Mouse (Mus musculus): ENCODE measurements around the gene Ksr1. TPM values are rescaled to one million over a fixed set of nuclear protein-coding genes. Genes with fewer than 3 reads are reported as not detected.

Gene Ksr1
- polyA plus RNA-seq, 1 experiment from 2014 or later = 3.9 TPM

DNA sequence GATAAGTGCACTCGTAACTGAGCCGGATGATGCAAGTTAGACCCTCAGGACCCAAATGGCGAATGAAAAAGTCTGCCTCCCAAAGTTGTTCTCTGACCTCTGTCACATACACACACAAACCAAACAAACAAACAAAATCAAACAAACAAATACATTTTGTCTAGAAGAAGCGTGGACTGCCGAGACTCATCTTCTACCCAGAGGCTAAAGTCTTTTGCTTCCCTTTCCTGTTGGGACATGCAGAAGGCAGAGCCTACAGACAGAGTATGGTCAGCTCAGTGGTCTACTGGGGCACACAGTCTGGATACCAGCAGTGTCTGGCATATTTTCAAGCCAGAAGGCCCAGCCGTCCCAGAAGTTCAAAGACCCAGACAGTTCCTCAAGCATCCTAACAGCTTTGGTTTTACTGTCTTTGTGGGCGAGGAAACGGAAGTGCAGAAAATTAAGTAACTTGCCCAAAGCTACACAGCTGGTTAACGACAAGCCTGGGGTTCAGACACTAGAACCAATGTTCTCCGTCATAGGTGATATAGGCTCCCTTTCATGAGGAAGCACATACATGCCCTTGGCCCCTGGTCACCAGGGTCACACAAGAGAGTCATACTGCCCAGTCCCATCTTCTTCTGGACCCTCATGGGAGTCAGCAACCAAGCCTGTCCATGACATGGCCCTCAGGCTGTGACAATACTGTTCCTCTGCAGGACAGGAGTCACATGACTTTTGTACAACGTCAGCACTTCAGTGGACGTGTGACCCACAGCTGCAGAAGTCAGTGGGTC is 163.5 kb downstream of the Ksr1 start:
- H3K4me2 ChIP-seq (replicated peaks) = no peak overlapping the region
- no peaks in the 10 kb centered on the region for H3K4me1 ChIP-seq
- ATAC-seq (ENCODE audit: insufficient number of reproducible peaks, insufficient read depth, low FRiP score, low TSS enrichment) = no peak
- no peak overlapping the region for H3K4me3 ChIP-seq
- H3K27me3 ChIP-seq = no peaks in the 10 kb centered on the region
- 75% methylated on average over 12 of the region's 12 CpGs for WGBS
- no peaks in the 10 kb centered on the region for H3K9me3 ChIP-seq
- H3K27ac ChIP-seq = no peak overlapping the region
- no peak overlapping the region for H3K9ac ChIP-seq
- H3K36me3 ChIP-seq = no peaks in the 10 kb centered on the region

- H3K4me2 ChIP-seq (replicated peaks) = no peak overlapping the region
- no peaks in the 10 kb centered on the region for H3K9me3 ChIP-seq
- WGBS = 86% methylated on average over 2 of the region's 2 CpGs
- H3K27me3 ChIP-seq = no peaks in the 10 kb centered on the region
- ATAC-seq (ENCODE audit: insufficient number of reproducible peaks, insufficient read depth, low FRiP score, low TSS enrichment) = no peak
- no peaks in the 10 kb centered on the region for H3K4me1 ChIP-seq
- no peak overlapping the region for H3K27ac ChIP-seq
- no peak overlapping the region for H3K4me3 ChIP-seq
- no peak overlapping the region for H3K9ac ChIP-seq
- H3K36me3 ChIP-seq = no peaks in the 10 kb centered on the region
Measured at GRCm38 (mm10) chr11:78982042-78982441, 164.2 kb downstream of the Ksr1 start.

GRCm38 (mm10) chr11:78980083-78980634 is 166.0 kb downstream of the Ksr1 start:
- Histone ChIP-seq H3K4me2 (replicated peaks) (no peak overlapping the region), H3K27ac (no peak overlapping the region), H3K36me3 (no peaks in the 10 kb centered on the region), H3K9me3 (no peaks in the 10 kb centered on the region), H3K4me3 (no peak overlapping the region), H3K4me1 (no peaks in the 10 kb centered on the region), H3K9ac (no peak overlapping the region), H3K27me3 (no peaks in the 10 kb centered on the region)
- WGBS = 72% methylated on average over 4 of the region's 4 CpGs
- no peak for ATAC-seq (ENCODE audit: insufficient number of reproducible peaks, insufficient read depth, low FRiP score, low TSS enrichment)

DNA sequence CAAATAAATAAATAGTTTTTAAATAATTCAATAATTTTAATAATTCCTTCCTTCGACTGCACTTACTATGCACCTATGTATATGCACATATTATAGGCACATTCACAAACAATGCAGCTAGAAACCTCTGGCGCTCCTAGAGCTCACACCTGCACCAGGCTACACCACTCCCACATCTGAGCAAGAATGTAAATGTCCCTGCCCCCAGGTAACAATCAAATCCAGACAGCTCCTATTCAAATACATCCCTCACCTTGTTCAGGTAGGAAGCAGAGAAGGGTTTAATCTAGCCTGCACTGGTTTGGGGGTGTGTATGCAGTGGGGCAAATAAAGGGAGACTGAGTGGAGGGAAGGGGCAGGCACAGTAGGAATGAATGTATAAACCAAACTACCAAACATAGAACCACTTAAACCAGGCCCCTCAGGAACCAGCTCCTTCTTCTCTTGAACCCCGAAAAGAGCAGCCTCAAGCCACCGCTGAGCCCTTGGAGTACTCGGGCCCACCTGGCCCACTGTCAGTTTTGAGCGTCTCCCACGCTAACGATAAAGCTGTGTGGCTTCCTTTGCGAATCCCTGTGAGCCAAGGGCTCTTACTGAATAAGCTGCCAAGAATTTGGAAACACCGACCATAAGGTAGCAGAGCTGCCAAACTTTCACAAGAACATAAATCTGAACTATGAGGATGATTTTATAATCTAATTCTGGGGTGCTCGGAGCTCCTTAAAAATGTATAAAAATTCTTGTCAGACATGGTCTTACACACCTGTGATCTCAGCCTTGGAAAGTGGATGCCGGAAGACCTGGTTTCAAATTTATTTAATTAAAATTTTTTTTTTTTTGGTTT is 167.8 kb downstream of the Ksr1 start:
- no peak for ATAC-seq (ENCODE audit: insufficient number of reproducible peaks, insufficient read depth, low FRiP score, low TSS enrichment)
- WGBS = 85% methylated on average over 12 of the region's 12 CpGs

GRCm38 (mm10) chr11:78976731-78977510 is 169.3 kb downstream of the Ksr1 start:
- Histone ChIP-seq H3K36me3 (no peaks in the 10 kb centered on the region), H3K9me3 (no peaks in the 10 kb centered on the region), H3K4me2 (replicated peaks) (no peak overlapping the region), H3K4me3 (no peak overlapping the region), H3K27ac (no peak overlapping the region), H3K4me1 (peaks cover 15% of the 10 kb centered on the region), H3K9ac (no peak overlapping the region), H3K27me3 (no peaks in the 10 kb centered on the region)
- no peak for ATAC-seq (ENCODE audit: insufficient number of reproducible peaks, insufficient read depth, low FRiP score, low TSS enrichment)
- 72% methylated on average over 8 of the region's 8 CpGs for WGBS

More for the DNA sequence above, 167.8 kb downstream of the Ksr1 start:
- H3K9ac ChIP-seq = no peak overlapping the region
- no peaks in the 10 kb centered on the region for H3K9me3 ChIP-seq
- no peak overlapping the region for H3K4me3 ChIP-seq
- no peaks in the 10 kb centered on the region for H3K36me3 ChIP-seq
- no peaks in the 10 kb centered on the region for H3K4me1 ChIP-seq
- no peak overlapping the region for H3K4me2 ChIP-seq (replicated peaks)
- no peak overlapping the region for H3K27ac ChIP-seq
- H3K27me3 ChIP-seq = no peaks in the 10 kb centered on the region

- Histone ChIP-seq H3K9me3 (no peaks in the 10 kb centered on the region), H3K27ac (no peak overlapping the region), H3K4me1 (peaks cover 15% of the 10 kb centered on the region), H3K9ac (no peak overlapping the region), H3K27me3 (no peaks in the 10 kb centered on the region), H3K4me3 (no peak overlapping the region), H3K36me3 (no peaks in the 10 kb centered on the region), H3K4me2 (replicated peaks) (no peak overlapping the region)
- no peak for ATAC-seq (ENCODE audit: insufficient number of reproducible peaks, insufficient read depth, low FRiP score, low TSS enrichment)
- 63% methylated on average over 17 of the region's 17 CpGs for WGBS
Measured at GRCm38 (mm10) chr11:78973381-78974150, 172.6 kb downstream of the Ksr1 start.

DNA sequence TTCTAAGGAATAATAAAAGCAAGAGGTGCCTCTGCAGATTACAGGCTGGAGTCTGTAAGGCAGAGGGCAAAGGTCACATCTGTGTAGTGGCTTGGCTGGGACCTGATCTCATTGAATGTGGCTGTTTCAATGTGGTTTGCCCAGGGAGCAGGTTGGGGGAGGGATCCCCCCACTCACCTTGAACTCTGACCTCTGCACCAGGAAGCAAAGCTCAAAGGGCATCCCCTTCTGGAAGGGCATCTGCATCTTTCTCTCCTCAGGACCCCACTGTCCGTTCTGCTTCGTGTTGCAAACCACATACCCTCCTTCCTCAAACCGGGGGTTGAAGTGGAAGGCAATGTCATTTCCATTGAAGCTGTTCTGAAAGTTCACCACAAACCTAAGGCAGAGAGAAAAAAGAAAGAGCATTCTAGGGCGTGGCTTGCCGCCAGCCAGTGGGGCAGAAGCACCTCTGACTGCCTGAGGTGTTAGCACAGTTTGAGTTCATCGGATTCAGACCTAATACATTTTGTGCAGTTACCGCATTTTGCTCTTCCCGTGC is 173.3 kb downstream of the Ksr1 start:
- Histone ChIP-seq H3K9ac (no peak overlapping the region), H3K4me1 (peaks cover 15% of the 10 kb centered on the region), H3K27me3 (no peaks in the 10 kb centered on the region), H3K4me3 (no peak overlapping the region), H3K9me3 (no peaks in the 10 kb centered on the region), H3K36me3 (no peaks in the 10 kb centered on the region), H3K27ac (no peak overlapping the region), H3K4me2 (replicated peaks) (no peak overlapping the region)
- WGBS = 43% methylated on average over 8 of the region's 8 CpGs
- no peak for ATAC-seq (ENCODE audit: insufficient number of reproducible peaks, insufficient read depth, low FRiP score, low TSS enrichment)

GRCm38 (mm10) chr11:78972328-78972727 is 173.9 kb downstream of the Ksr1 start:
- H3K36me3 ChIP-seq = no peaks in the 10 kb centered on the region
- no peak overlapping the region for H3K4me3 ChIP-seq
- H3K27ac ChIP-seq = no peak overlapping the region
- H3K4me1 ChIP-seq = peaks cover 15% of the 10 kb centered on the region
- H3K27me3 ChIP-seq = no peaks in the 10 kb centered on the region
- no peak overlapping the region for H3K9ac ChIP-seq
- H3K4me2 ChIP-seq (replicated peaks) = no peak overlapping the region
- H3K9me3 ChIP-seq = no peaks in the 10 kb centered on the region
- ATAC-seq (ENCODE audit: insufficient number of reproducible peaks, insufficient read depth, low FRiP score, low TSS enrichment) = no peak
- WGBS = 29% methylated on average over 6 of the region's 6 CpGs

DNA sequence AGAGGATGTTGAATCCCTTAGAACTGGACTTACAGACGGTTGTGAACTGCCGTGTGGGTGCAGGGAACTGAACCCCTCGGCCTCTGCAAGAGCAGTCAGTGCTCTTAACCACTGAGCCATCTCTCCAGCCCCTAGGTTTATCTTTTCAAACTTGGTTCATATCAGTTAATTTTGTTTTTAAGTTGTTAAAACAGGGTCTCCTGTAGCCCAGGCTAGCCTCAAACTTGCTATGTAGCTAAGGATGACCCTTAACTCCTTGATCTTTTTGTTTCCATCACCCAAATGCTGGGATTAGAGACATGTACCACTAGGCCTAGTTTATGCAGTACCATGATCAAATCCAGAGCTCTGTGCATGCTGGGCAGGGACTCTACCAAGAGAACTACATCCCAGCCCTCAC is 174.5 kb downstream of the Ksr1 start:
- Histone ChIP-seq H3K27ac (no peak overlapping the region), H3K4me3 (no peak overlapping the region), H3K4me2 (replicated peaks) (no peak overlapping the region), H3K36me3 (no peaks in the 10 kb centered on the region), H3K4me1 (peaks cover 15% of the 10 kb centered on the region), H3K9ac (no peak overlapping the region), H3K27me3 (no peaks in the 10 kb centered on the region), H3K9me3 (no peaks in the 10 kb centered on the region)
- WGBS = 86% methylated on average over 3 of the region's 3 CpGs
- ATAC-seq (ENCODE audit: insufficient number of reproducible peaks, insufficient read depth, low FRiP score, low TSS enrichment) = no peak

- Histone ChIP-seq H3K9me3 (no peaks in the 10 kb centered on the region), H3K9ac (no peak overlapping the region), H3K27ac (no peak overlapping the region), H3K4me1 (peaks cover 15% of the 10 kb centered on the region), H3K36me3 (no peaks in the 10 kb centered on the region), H3K4me3 (no peak overlapping the region), H3K27me3 (no peaks in the 10 kb centered on the region), H3K4me2 (replicated peaks) (no peak overlapping the region)
- WGBS = 83% methylated on average over 8 of the region's 8 CpGs
- ATAC-seq (ENCODE audit: insufficient number of reproducible peaks, insufficient read depth, low FRiP score, low TSS enrichment) = no peak
Measured at GRCm38 (mm10) chr11:78971096-78971495, 175.1 kb downstream of the Ksr1 start.

GRCm38 (mm10) chr11:78968121-78968520 is 178.1 kb downstream of the Ksr1 start:
- H3K4me2 ChIP-seq (replicated peaks) = no peak overlapping the region
- H3K9me3 ChIP-seq = no peaks in the 10 kb centered on the region
- no peak overlapping the region for H3K4me3 ChIP-seq
- H3K27me3 ChIP-seq = no peaks in the 10 kb centered on the region
- peaks cover 12% of the 10 kb centered on the region for H3K4me1 ChIP-seq
- no peak overlapping the region for H3K9ac ChIP-seq
- no peaks in the 10 kb centered on the region for H3K36me3 ChIP-seq
- ATAC-seq (ENCODE audit: insufficient number of reproducible peaks, insufficient read depth, low FRiP score, low TSS enrichment) = no peak
- WGBS = 75% methylated on average over 4 of the region's 4 CpGs
- no peak overlapping the region for H3K27ac ChIP-seq
